Mouse (Mus musculus) CH12.LX (cell line): Measurements from ENCODE around the gene Gm32742. TPM values are rescaled to one million over a fixed set of nuclear protein-coding genes. Genes with fewer than 3 reads are reported as not detected.

Experiments
- DNase-seq: peaks from one replicate; pipeline ENCODE4 v3.0.0-alpha.2; 2013; ENCODE audit errors: extremely low read depth
- H3K27ac ChIP-seq: 2 replicates; pipeline ENCODE4 v1.5.1; 2012; ENCODE audit warnings: low read depth, mild to moderate bottlenecking, control low read depth, moderate library complexity; ENCODE audit not compliant: insufficient read depth
- H3K27me3 ChIP-seq: replicated peaks from 2 replicates; pipeline ENCODE3; 2012; ENCODE audit warnings: inconsistent platforms
- H3K36me3 ChIP-seq, 2 experiments: replicated peaks in 1 of 2; 2 replicates each; pipeline versions ENCODE3 to v1.6.1; 2012; ENCODE audit warnings: inconsistent platforms in 1 of 2, low read length in 1 of 2, mild to moderate bottlenecking in 1 of 2, mixed read lengths in 1 of 2, moderate library complexity in 1 of 2; ENCODE audit not compliant: control insufficient read depth in 1 of 2, insufficient read depth in 1 of 2
- H3K4me1 ChIP-seq, 2 experiments: 2 replicates each; pipeline ENCODE4 v1.6.1; 2012; ENCODE audit warnings: inconsistent platforms in 1 of 2, moderate library complexity in 1 of 2; ENCODE audit not compliant: insufficient read depth in 2 of 2, control insufficient read depth in 1 of 2
- H3K4me2 ChIP-seq: 2 replicates; pipeline ENCODE4 v1.6.1; 2012; ENCODE audit warnings: low read depth, mild to moderate bottlenecking, control low read depth; ENCODE audit not compliant: poor library complexity, insufficient read depth, severe bottlenecking
- H3K4me3 ChIP-seq, 3 experiments: fragments of 150-350 bp in 1 of 3; sonication (generic) in 1 of 3; replicated peaks in 1 of 3; 2 replicates each; pipeline versions ENCODE3 to v1.5.1; 2011 to 2012; ENCODE audit warnings: low read depth in 2 of 3, low read length in 2 of 3, mild to moderate bottlenecking in 2 of 3, moderate library complexity in 2 of 3, control low read depth in 1 of 3, improper control_type of control experiment in 1 of 3, inconsistent platforms in 1 of 3, mixed read lengths in 1 of 3; ENCODE audit not compliant: poor library complexity in 1 of 3
- H3K79me2 ChIP-seq: replicated peaks from 2 replicates; pipeline ENCODE4 v1.6.1; 2012; ENCODE audit warnings: mild to moderate bottlenecking, moderate library complexity; ENCODE audit not compliant: control insufficient read depth, poor library complexity, insufficient read depth, severe bottlenecking; ENCODE audit errors: extremely low read depth
- H3K9ac ChIP-seq: 2 replicates; pipeline ENCODE4 v1.6.1; 2012; ENCODE audit warnings: low read depth, mild to moderate bottlenecking, control low read depth, moderate library complexity; ENCODE audit not compliant: insufficient read depth
- H3K9me3 ChIP-seq: replicated peaks from 2 replicates; pipeline ENCODE3; 2012; ENCODE audit warnings: low read length, inconsistent platforms, mixed read lengths
- BHLHE40 ChIP-seq: IDR thresholded peaks from 2 replicates; pipeline ENCODE4 v1.6.1; 2011; ENCODE audit warnings: mild to moderate bottlenecking, low read depth, low read length, improper control_type of control experiment
- CHD2 ChIP-seq: IDR thresholded peaks from 2 replicates; pipeline ENCODE4 v1.6.1; 2011; ENCODE audit warnings: low read length, improper control_type of control experiment
- CTCF ChIP-seq, 2 experiments: IDR thresholded peaks in 1 of 2; conservative IDR thresholded peaks in 1 of 2; 2 replicates each; pipeline ENCODE4 v1.5.1; 2011 to 2012; ENCODE audit warnings: low read depth in 2 of 2, low read length in 2 of 2, improper control_type of control experiment in 1 of 2, inconsistent platforms in 1 of 2, mild to moderate bottlenecking in 1 of 2, moderate library complexity in 1 of 2
- ELF1 ChIP-seq: IDR thresholded peaks from 2 replicates; pipeline ENCODE4 v1.6.1; 2014; ENCODE audit warnings: low read depth, mild to moderate bottlenecking, inconsistent platforms, low read length, improper control_type of control experiment
- EP300 ChIP-seq: IDR thresholded peaks from 2 replicates; pipeline ENCODE4 v1.6.1; 2011; ENCODE audit warnings: low read length, improper control_type of control experiment
- ETS1 ChIP-seq: conservative IDR thresholded peaks from 2 replicates; pipeline ENCODE4 v1.6.1; 2012; ENCODE audit warnings: low read depth, mild to moderate bottlenecking, inconsistent platforms, low read length, improper control_type of control experiment, moderate library complexity
- IRF4 ChIP-seq: IDR thresholded peaks from 2 replicates; pipeline ENCODE4 v1.6.1; 2014; ENCODE audit warnings: low read depth, mild to moderate bottlenecking, inconsistent platforms, low read length, improper control_type of control experiment
- JUN ChIP-seq: IDR thresholded peaks from 2 replicates; pipeline ENCODE4 v1.6.1; 2011; ENCODE audit warnings: low read depth, mild to moderate bottlenecking, low read length, improper control_type of control experiment, moderate library complexity; ENCODE audit not compliant: insufficient read depth
- KAT2A ChIP-seq: IDR thresholded peaks from 2 replicates; pipeline ENCODE4 v1.6.1; 2012; ENCODE audit warnings: low read length, improper control_type of control experiment, inconsistent platforms; ENCODE audit not compliant: insufficient replicate concordance
- MAX ChIP-seq: IDR thresholded peaks from 2 replicates; pipeline ENCODE4 v1.6.1; 2011; ENCODE audit warnings: low read length, improper control_type of control experiment
- MEF2A ChIP-seq: IDR thresholded peaks from 2 replicates; pipeline ENCODE4 v1.6.1; 2014; ENCODE audit warnings: low read depth, mild to moderate bottlenecking, inconsistent platforms, low read length, improper control_type of control experiment, borderline replicate concordance
- MXI1 ChIP-seq: IDR thresholded peaks from 2 replicates; pipeline ENCODE4 v1.6.1; 2011; ENCODE audit warnings: mild to moderate bottlenecking, low read depth, low read length, improper control_type of control experiment
- MYC ChIP-seq: IDR thresholded peaks from 2 replicates; pipeline ENCODE4 v1.6.1; 2011; ENCODE audit warnings: low read depth, mild to moderate bottlenecking, improper control_type of control experiment, low read length
- NRF1 ChIP-seq: IDR thresholded peaks from 2 replicates; pipeline ENCODE4 v1.6.1; 2014; ENCODE audit warnings: low read depth, mild to moderate bottlenecking, inconsistent platforms, low read length, improper control_type of control experiment, moderate library complexity
- PAX5 ChIP-seq: IDR thresholded peaks from 2 replicates; pipeline ENCODE4 v1.6.1; 2012; ENCODE audit warnings: low read length, inconsistent platforms, mixed read lengths
- POLR2A ChIP-seq: IDR thresholded peaks from 2 replicates; pipeline ENCODE4 v1.6.1; 2011; ENCODE audit warnings: low read depth, mild to moderate bottlenecking, improper control_type of control experiment, low read length
- RAD21 ChIP-seq: IDR thresholded peaks from 2 replicates; pipeline ENCODE4 v1.6.1; 2011; ENCODE audit warnings: low read depth, mild to moderate bottlenecking, low read length, improper control_type of control experiment, moderate library complexity
- RCOR1 ChIP-seq: conservative IDR thresholded peaks from 2 replicates; pipeline ENCODE4 v1.6.1; 2012; ENCODE audit warnings: low read depth, mild to moderate bottlenecking, inconsistent platforms, low read length, improper control_type of control experiment
- TBP ChIP-seq: conservative IDR thresholded peaks from 2 replicates; pipeline ENCODE4 v1.6.1; 2011; ENCODE audit warnings: low read depth, low read length, improper control_type of control experiment
- TCF12 ChIP-seq: IDR thresholded peaks from 2 replicates; pipeline ENCODE4 v1.6.1; 2014; ENCODE audit warnings: low read depth, mild to moderate bottlenecking, inconsistent platforms, low read length, improper control_type of control experiment
- UBTF ChIP-seq: IDR thresholded peaks from 2 replicates; pipeline ENCODE4 v1.6.1; 2012; ENCODE audit warnings: low read depth, mild to moderate bottlenecking, inconsistent platforms, low read length, improper control_type of control experiment, moderate library complexity
- USF2 ChIP-seq: conservative IDR thresholded peaks from 2 replicates; pipeline ENCODE4 v1.6.1; 2011; ENCODE audit warnings: low read depth, low read length, improper control_type of control experiment
- dilution Hi-C: fragments of 300-500 bp; cut with MboI; formaldehyde crosslinking; loops from 2 replicates; pipeline ENCODE4 v1.14.3; 2020; ENCODE audit warnings: low sequenced_read_pairs; ENCODE audit not compliant: extremely low pct_unique_long_range_greater_than_20kb, extremely low pct_ligation_motif_present
- in situ Hi-C: fragments of 300-500 bp; cut with MboI; formaldehyde crosslinking; loops from 3 replicates; pipeline ENCODE4 v1.14.3; 2019; ENCODE audit warnings: low sequenced_read_pairs, low pct_ligation_motif_present, low pct_unique_long_range_greater_than_20kb, mixed read lengths
- polyA plus RNA-seq: library from polyadenylated mRNA; unstranded; fragments of >175 nt; gene quantifications from 2 replicates; pipeline ENCODE4 v1.2.1, GENCODE M21; 2012; ENCODE audit warnings: low read depth; ENCODE audit not compliant: insufficient read length
- total RNA-seq, 2 experiments: library from RNA; depleted of rRNA; stranded (reverse); fragments of 300-350 nt in 1 of 2; fragments of >200 nt in 1 of 2; gene quantifications; 2 replicates each; pipeline ENCODE4 v1.2.3; 2012 to 2014

Gm32742 gene
- total RNA-seq (2012; rRNA removed) (0.38 and 0.42 TPM in 2 replicates), total RNA-seq (2014; rRNA removed) (0.23 TPM in 2 replicates), polyA plus RNA-seq (0.74 and 0.77 TPM in 2 replicates)

DNA sequence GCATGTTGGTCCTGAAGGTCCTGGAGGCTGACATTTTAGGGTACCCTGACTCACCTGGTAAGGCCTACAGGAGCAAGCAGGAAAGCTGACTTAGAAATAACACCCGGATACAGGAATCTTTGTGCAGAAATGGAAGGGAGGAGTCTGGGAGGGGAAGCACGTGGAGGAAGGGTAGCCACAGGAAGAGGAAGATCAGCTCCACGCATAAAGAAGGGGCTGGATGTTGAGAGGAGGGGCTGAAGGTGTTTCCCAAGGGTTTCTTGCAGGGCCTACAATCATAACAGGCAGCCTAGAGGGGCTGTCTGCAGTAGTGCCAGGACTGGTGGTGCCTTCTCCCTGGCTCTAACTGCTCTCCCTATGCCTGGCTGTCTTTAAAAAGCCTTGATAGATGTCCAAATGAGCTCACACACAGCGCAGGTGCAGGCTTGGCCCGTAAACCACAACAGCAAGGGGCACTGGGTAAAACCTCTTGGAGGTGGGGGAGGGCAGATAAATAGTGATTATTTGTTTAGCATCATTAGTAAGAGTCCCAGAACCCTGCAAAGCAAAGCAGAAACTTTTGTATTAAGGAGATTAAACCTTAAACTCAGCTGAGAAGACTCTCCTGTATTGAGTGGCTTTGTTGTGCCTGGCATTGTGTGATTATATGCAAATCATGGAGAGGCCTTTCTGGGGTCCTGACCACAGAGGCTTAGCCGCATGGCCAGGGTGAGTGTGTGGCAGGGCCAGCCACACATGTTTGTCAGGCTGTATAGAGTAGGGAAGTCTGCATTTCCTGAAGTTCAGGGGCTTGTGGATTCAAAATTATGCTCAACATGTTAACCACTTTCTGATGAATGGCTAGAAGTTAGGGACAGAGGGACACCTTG, at the start of gene Gm32742:
Gm32742 (minus strand) TSS at position 206 of the 869 bp plus-strand sequence.
- in situ Hi-C loops (loop anchor here (25.0 kb wide), 2 partner anchors 597 to 747 kb away; partner anchors contain the start of gene Arhgap20), dilution Hi-C loops (no loop called here)
- peak within 1 kb of the TSS; percentile 7; the same call in 1 of the 2 replicates for H3K4me2 ChIP-seq
- H3K79me2 ChIP-seq: no peaks in the 10 kb centered on the region
- H3K27me3 ChIP-seq: no peaks in the 10 kb centered on the region
- no peak; the same call in 1 of the 2 replicates for TF ChIP-seq RAD21
- 0 out of 2 replicates have a peak, but pooled peaks have one; percentile 13 for TF ChIP-seq MEF2A
- peak; percentile 64; the same call in 1 of the 2 replicates for TF ChIP-seq MYC
- TF ChIP-seq PAX5: no peak
- TF ChIP-seq EP300: peak; percentile 75
- 0 out of 2 replicates have a peak, but pooled peaks have one; percentile 50 for TF ChIP-seq RCOR1
- peak; percentile 65; the same call in 1 of the 2 replicates for TF ChIP-seq CHD2
- TF ChIP-seq TCF12: peak; percentile 48
- peak; percentile 45 for TF ChIP-seq POLR2A
- TF ChIP-seq NRF1: peak; percentile 73
- TF ChIP-seq TBP: 0 out of 2 replicates have a peak, but pooled peaks have one; percentile 23
- TF ChIP-seq MAX: peak; percentile 78
- TF ChIP-seq UBTF: no peak
- TF ChIP-seq IRF4: peak; percentile 36
- no peak for TF ChIP-seq CTCF (conservative IDR thresholded peaks at IDR 0.05 in 1 of 2, IDR thresholded peaks at IDR 0.05 in 1 of 2; ENCODE audit: low read depth in 2 of 2, low read length in 2 of 2)
- no peak for TF ChIP-seq ELF1
- TF ChIP-seq MXI1: 0 out of 2 replicates have a peak, but pooled peaks have one; percentile 31
- TF ChIP-seq BHLHE40: peak; percentile 65
- DNase-seq: peak; percentile 60
- peak within 1 kb of the TSS in 1 of 3 experiments; percentile 22 for H3K4me3 ChIP-seq
- no peaks in the 10 kb centered on the region for H3K9me3 ChIP-seq
- H3K27ac ChIP-seq: no peak within 1 kb of the TSS
- peaks cover 28 to 56% of the 10 kb centered on the region in 2 experiments for H3K4me1 ChIP-seq
- H3K9ac ChIP-seq: 0 out of 2 replicates have a peak within 1 kb of the TSS, but pooled peaks have one; percentile 31
- H3K36me3 ChIP-seq: no peaks in the 10 kb centered on the region

DNA sequence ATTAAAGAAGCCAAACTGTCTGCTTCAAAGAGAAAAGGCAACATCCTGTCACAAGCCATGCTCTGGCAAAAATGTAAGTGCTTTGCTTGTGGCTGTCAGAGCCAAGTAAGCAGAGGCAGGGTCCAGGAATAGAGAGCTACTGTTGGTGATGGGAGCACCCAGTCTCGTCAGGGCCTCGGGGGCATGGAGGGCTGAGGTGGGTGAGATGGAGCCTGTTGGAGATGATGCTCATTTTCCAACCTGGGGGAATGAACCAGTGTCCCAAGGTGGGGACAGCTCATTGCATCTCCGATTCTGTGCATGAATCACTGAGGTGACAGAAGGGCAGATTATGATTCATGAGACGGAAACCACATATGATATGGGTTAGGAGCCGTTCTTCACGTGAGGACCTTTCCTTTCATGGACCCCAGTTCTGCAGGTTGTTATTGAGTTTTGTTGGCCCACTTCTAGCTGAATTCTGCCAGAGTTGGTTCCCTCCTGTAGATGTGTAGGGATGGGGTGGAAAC, 48.5 kb upstream of the Gm32742 start:
- Histone ChIP-seq H3K79me2 (peaks cover 40% of the 10 kb centered on the region), H3K4me3 (peak overlapping the region; percentile 73 to 85 (median 81)), H3K4me1 (peaks cover 10 to 51% of the 10 kb centered on the region in 2 experiments), H3K27me3 (no peaks in the 10 kb centered on the region), H3K9ac (peak overlapping the region; percentile 62), H3K9me3 (no peaks in the 10 kb centered on the region), H3K27ac (peak overlapping the region; percentile 97), H3K36me3 (peaks cover 0 to 5% of the 10 kb centered on the region in 2 experiments), H3K4me2 (peak overlapping the region; percentile 44)
- dilution Hi-C loops: no loop called here
- in situ Hi-C loops: loop anchor here (5.0 kb wide), 1 partner anchor 36 kb away; no protein-coding TSS in a partner anchor
- TF ChIP-seq USF2: no peak
- no peak for TF ChIP-seq JUN
- TF ChIP-seq BHLHE40: peak; percentile 91
- no peak; the same call in 1 of the 2 replicates for TF ChIP-seq MXI1
- TF ChIP-seq ETS1: peak; percentile 51
- no peak for TF ChIP-seq KAT2A
- DNase-seq: peak; percentile 73
